Mouse (Mus musculus) myocyte (in vitro differentiated cells): Measurements from ENCODE around the gene Lamb2. TPM values are rescaled to one million over a fixed set of nuclear protein-coding genes. Genes with fewer than 3 reads are reported as not detected.

Experiments
- H3K27me3 ChIP-seq: one replicate; pipeline ENCODE4 v1.6.1; 2011; ENCODE audit not compliant: control insufficient read depth, insufficient read depth, insufficient read length
- H3K36me3 ChIP-seq: one replicate; pipeline ENCODE4 v1.6.1; 2011; ENCODE audit not compliant: control insufficient read depth, insufficient read depth
- H3K4me2 ChIP-seq: one replicate; pipeline ENCODE4 v1.6.1; 2011; ENCODE audit warnings: low read depth, control low read depth
- H3K4me3 ChIP-seq: one replicate; pipeline ENCODE4 v1.5.1; 2011; ENCODE audit warnings: mild to moderate bottlenecking, control low read depth, moderate library complexity
- H3K79me2 ChIP-seq: one replicate; pipeline ENCODE4 v1.6.1; 2011; ENCODE audit not compliant: control insufficient read depth, insufficient read depth
- H3ac ChIP-seq: one replicate; pipeline ENCODE4 v1.6.1; 2011; ENCODE audit not compliant: control insufficient read depth, insufficient read length
- CEBPB ChIP-seq: IDR thresholded peaks from 2 replicates; pipeline ENCODE4 v1.6.1; 2011; ENCODE audit warnings: mild to moderate bottlenecking, moderate library complexity; ENCODE audit not compliant: poor library complexity, insufficient read depth, severe bottlenecking
- E2F4 ChIP-seq: IDR thresholded peaks from one replicate; pipeline ENCODE4 v1.6.1; 2011; ENCODE audit warnings: mild to moderate bottlenecking, control low read depth, moderate library complexity; ENCODE audit not compliant: insufficient read depth
- MAX ChIP-seq: IDR thresholded peaks from one replicate; pipeline ENCODE4 v1.6.1; 2011; ENCODE audit warnings: low read depth, mild to moderate bottlenecking, control low read depth
- MYOD1 ChIP-seq, 3 experiments: IDR thresholded peaks; one replicate each; pipeline ENCODE4 v1.6.1; 2011; ENCODE audit warnings: control low read depth in 2 of 3, low read depth in 2 of 3, mild to moderate bottlenecking in 2 of 3, moderate library complexity in 1 of 3; ENCODE audit not compliant: insufficient read length in 2 of 3, control insufficient read depth in 1 of 3
- MYOG ChIP-seq, 3 experiments: IDR thresholded peaks; one replicate each; pipeline ENCODE4 v1.6.1; 2011; ENCODE audit warnings: control low read depth in 2 of 3, low read depth in 2 of 3, mild to moderate bottlenecking in 2 of 3; ENCODE audit not compliant: insufficient read length in 2 of 3, control insufficient read depth in 1 of 3, insufficient read depth in 1 of 3
- POLR2A ChIP-seq: IDR thresholded peaks from one replicate; pipeline ENCODE4 v1.6.1; 2011; ENCODE audit warnings: low read depth, mild to moderate bottlenecking, control low read depth, moderate library complexity; ENCODE audit not compliant: insufficient read length
- POLR2AphosphoS2 ChIP-seq: IDR thresholded peaks from one replicate; pipeline ENCODE4 v1.6.1; 2011; ENCODE audit warnings: low read depth, control low read depth; ENCODE audit not compliant: insufficient read length
- REST ChIP-seq: IDR thresholded peaks from one replicate; pipeline ENCODE4 v1.6.1; 2011; ENCODE audit warnings: mild to moderate bottlenecking, control low read depth, moderate library complexity; ENCODE audit not compliant: insufficient read depth, insufficient read length
- SRF ChIP-seq: IDR thresholded peaks from one replicate; pipeline ENCODE4 v1.6.1; 2011; ENCODE audit warnings: low read depth; ENCODE audit not compliant: control insufficient read depth, insufficient read length
- TCF12 ChIP-seq: IDR thresholded peaks from one replicate; pipeline ENCODE4 v1.6.1; 2011; ENCODE audit warnings: mild to moderate bottlenecking, control low read depth; ENCODE audit not compliant: poor library complexity, insufficient read depth, severe bottlenecking
- TCF3 ChIP-seq: IDR thresholded peaks from one replicate; pipeline ENCODE4 v1.6.1; 2011; ENCODE audit warnings: low read depth, control low read depth; ENCODE audit not compliant: insufficient read length
- USF1 ChIP-seq: IDR thresholded peaks from one replicate; pipeline ENCODE4 v1.6.1; 2011; ENCODE audit warnings: low read depth, mild to moderate bottlenecking, control low read depth, moderate library complexity
- polyA plus RNA-seq: library from polyadenylated mRNA; unstranded; fragments of >200 nt; fragmentation: generic; extraction: Trizol; gene quantifications from one replicate; pipeline ENCODE4 v1.2.1, GENCODE M21; 2012; ENCODE audit warnings: missing spikeins

The Lamb2 gene
- polyA plus RNA-seq, 1 experiment = 61.6 TPM

GRCm38 (mm10) chr9:108469845-108470244 lies 9.7 kb upstream of the Lamb2 start:
- Histone ChIP-seq H3K79me2 (no peaks in the 10 kb centered on the region), H3K36me3 (no peaks in the 10 kb centered on the region), H3K27me3 (no peaks in the 10 kb centered on the region), H3K4me3 (no peak overlapping the region), H3ac (no peak overlapping the region), H3K4me2 (no peak overlapping the region)
- TF ChIP-seq POLR2A (no peak), REST (no peak), CEBPB (no peak), USF1 (no peak), MYOG (IDR thresholded peaks at IDR 0.05; ENCODE audit: control insufficient read depth in 1 of 3, insufficient read depth in 1 of 3, insufficient read length in 2 of 3, low read depth in 2 of 3) (no peak), TCF12 (no peak), MAX (no peak), MYOD1 (IDR thresholded peaks at IDR 0.05; ENCODE audit: control insufficient read depth in 1 of 3, insufficient read length in 2 of 3, low read depth in 2 of 3) (no peak), E2F4 (no peak)

- Histone ChIP-seq H3K4me2 (no peak overlapping the region), H3K4me3 (no peak overlapping the region), H3ac (no peak overlapping the region), H3K79me2 (peaks cover 2% of the 10 kb centered on the region), H3K36me3 (no peaks in the 10 kb centered on the region), H3K27me3 (no peaks in the 10 kb centered on the region)
- TF ChIP-seq TCF12 = no peak
- no peak for TF ChIP-seq SRF
- no peak for TF ChIP-seq E2F4
- TF ChIP-seq CEBPB = no peak
- TF ChIP-seq TCF3 = no peak
- no peak for TF ChIP-seq MYOG (IDR thresholded peaks at IDR 0.05; ENCODE audit: control insufficient read depth in 1 of 3, insufficient read depth in 1 of 3, insufficient read length in 2 of 3, low read depth in 2 of 3)
- TF ChIP-seq REST = no peak
- TF ChIP-seq MYOD1 (IDR thresholded peaks at IDR 0.05; ENCODE audit: control insufficient read depth in 1 of 3, insufficient read length in 2 of 3, low read depth in 2 of 3) = no peak
- no peak for TF ChIP-seq USF1
- TF ChIP-seq MAX = no peak
- TF ChIP-seq POLR2AphosphoS2 = no peak
- TF ChIP-seq POLR2A = no peak
These were observed 5.0 kb upstream of the Lamb2 start for GRCm38 (mm10) chr9:108474528-108474927.

DNA sequence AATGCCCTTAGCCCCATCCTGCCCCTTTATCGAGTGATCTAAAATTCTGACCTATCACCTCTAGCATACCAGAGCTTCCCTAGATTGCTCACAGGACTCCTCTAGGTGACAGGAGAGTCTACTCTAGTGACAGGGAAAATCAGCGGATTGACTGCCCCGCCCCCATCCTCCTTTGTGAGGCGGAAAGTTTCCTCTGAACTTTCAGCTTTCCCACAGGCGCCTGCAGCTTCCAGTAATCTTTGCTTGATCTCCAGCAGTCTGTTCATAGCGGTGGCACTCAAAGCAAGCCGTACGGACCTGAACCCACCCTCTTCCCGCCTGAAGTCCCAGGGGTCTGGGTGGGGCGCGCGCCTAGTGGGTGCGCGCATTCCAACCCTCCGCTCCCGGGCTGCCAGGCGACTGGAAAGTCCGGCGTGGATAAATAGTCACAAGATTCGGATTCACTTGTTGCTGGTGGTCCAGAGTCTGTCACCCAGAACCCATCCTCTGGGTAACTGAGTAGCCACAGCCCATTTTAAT lies 839 bp upstream of the Lamb2 start:
- Histone ChIP-seq H3K4me3 (peak overlapping the region; percentile 50), H3K36me3 (no peaks in the 10 kb centered on the region), H3K79me2 (peaks cover 22% of the 10 kb centered on the region), H3K4me2 (peak overlapping the region; percentile 75), H3ac (no peak overlapping the region), H3K27me3 (no peaks in the 10 kb centered on the region)
- TF ChIP-seq TCF12 (no peak), TCF3 (no peak), REST (no peak), USF1 (no peak), CEBPB (no peak), POLR2A (peak; percentile 59), SRF (no peak), MAX (no peak), POLR2AphosphoS2 (peak; percentile 56), E2F4 (no peak), MYOG (IDR thresholded peaks at IDR 0.05; ENCODE audit: control insufficient read depth in 1 of 3, insufficient read depth in 1 of 3, insufficient read length in 2 of 3, low read depth in 2 of 3) (no peak), MYOD1 (IDR thresholded peaks at IDR 0.05; ENCODE audit: control insufficient read depth in 1 of 3, insufficient read length in 2 of 3, low read depth in 2 of 3) (peak in 1 of 3 experiments; percentile 5)

DNA sequence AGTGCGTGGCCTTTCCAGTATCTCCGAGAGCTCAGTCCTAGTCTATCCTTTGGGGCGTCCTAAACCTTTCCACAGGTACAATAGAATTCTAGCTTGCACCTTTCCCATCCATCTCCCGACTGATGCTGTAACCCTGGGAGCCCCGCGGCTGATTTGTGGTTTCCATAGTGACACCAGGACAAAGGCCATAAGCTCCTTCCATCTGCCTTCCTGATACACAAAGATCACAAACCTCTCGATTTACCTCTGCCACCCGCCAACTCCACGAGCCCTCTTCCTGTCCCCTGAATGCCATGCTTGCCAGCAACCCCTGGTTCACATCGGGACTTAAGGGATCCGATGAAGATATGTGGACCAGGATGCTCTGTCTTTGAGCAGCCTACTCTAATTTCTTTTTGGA lies 295 bp upstream of the Lamb2 start:
- Histone ChIP-seq H3K79me2 (peaks cover 22% of the 10 kb centered on the region), H3K36me3 (peaks cover 4% of the 10 kb centered on the region), H3K27me3 (no peaks in the 10 kb centered on the region), H3ac (no peak overlapping the region), H3K4me3 (peak overlapping the region; percentile 50), H3K4me2 (peak overlapping the region; percentile 75)
- TF ChIP-seq SRF = no peak
- TF ChIP-seq TCF12 = no peak

DNA sequence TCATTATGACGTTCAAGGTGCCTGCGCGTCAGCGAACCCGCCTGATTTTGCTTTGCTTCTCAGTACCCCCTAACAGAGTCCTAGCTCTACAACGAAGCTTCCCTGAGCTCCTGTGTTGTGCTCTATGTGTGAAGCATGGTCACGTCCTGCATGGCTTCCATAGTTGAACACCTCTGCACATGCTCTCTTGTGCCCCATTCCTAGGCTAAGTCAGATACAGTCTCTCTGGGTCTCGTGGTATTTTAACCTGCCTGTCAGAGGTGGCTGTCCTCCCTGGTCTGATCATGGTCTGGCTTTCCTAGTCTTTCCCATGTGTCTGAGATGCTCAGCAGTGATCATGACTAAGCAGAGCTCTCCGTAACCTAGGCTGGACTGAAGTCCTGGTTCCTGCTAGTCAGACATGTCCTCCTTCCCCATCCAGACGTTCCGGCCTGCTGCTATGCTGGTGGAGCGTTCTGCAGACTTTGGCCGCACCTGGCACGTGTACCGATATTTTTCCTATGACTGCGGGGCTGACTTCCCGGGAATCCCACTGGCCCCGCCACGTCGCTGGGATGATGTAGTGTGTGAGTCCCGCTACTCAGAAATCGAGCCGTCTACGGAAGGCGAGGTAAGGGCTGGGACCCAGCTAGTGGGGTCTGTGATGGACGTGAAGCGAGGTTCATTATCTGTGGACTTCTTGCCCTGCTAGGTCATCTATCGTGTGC lies 1.4 kb downstream of the Lamb2 start:
- H3K4me3 ChIP-seq = peak overlapping the region; percentile 50
- peak overlapping the region; percentile 75 for H3K4me2 ChIP-seq
- H3ac ChIP-seq = peak overlapping the region; percentile 24
- no peaks in the 10 kb centered on the region for H3K27me3 ChIP-seq
- TF ChIP-seq MYOG (IDR thresholded peaks at IDR 0.05; ENCODE audit: control insufficient read depth in 1 of 3, insufficient read depth in 1 of 3, insufficient read length in 2 of 3, low read depth in 2 of 3) = no peak
- no peak for TF ChIP-seq E2F4
- no peak for TF ChIP-seq TCF3
- no peak for TF ChIP-seq USF1
- no peak for TF ChIP-seq POLR2AphosphoS2
- TF ChIP-seq MAX = no peak
- TF ChIP-seq SRF = no peak
- no peak for TF ChIP-seq CEBPB
- TF ChIP-seq POLR2A = no peak
- no peak for TF ChIP-seq MYOD1 (IDR thresholded peaks at IDR 0.05; ENCODE audit: control insufficient read depth in 1 of 3, insufficient read length in 2 of 3, low read depth in 2 of 3)
- no peak for TF ChIP-seq REST
- TF ChIP-seq TCF12 = no peak
- peaks cover 22% of the 10 kb centered on the region for H3K79me2 ChIP-seq
- H3K36me3 ChIP-seq = peaks cover 10% of the 10 kb centered on the region
